Mouse (Mus musculus) left cerebral cortex, adult 2 months (tissue): ENCODE results near the gene Abca7. TPM values are rescaled to one million over a fixed set of nuclear protein-coding genes. Genes with fewer than 3 reads are reported as not detected.
A peak's percentile ranks its signal among the peaks of the same experiment; 100 is the strongest.

Experiments used
- DNase-seq, 2 experiments: peaks; one replicate each; pipeline ENCODE4 v3.0.0; 2021 to 2022; ENCODE audit warnings: low spot score in 2 of 2, mixed read lengths in 1 of 2; ENCODE audit errors: extremely low spot score in 1 of 2
- H3K27ac ChIP-seq: fragments of 200-600 bp; 2 replicates; pipeline ENCODE4 v1.8.1; 2022
- H3K4me3 ChIP-seq: fragments of 200-600 bp; 2 replicates; pipeline ENCODE4 v1.8.1; 2022
- CTCF ChIP-seq: fragments of 200-600 bp; IDR thresholded peaks from 2 replicates; pipeline ENCODE4 v1.8.1; 2022; ENCODE audit warnings: antibody characterized with exemption, mild to moderate bottlenecking, moderate library complexity
- intact Hi-C: fragments of 180-260 bp; cut with DNase I; formaldehyde crosslinking; loops from one replicate; pipeline ENCODE4 v1.15.1; 2025
- total RNA-seq, 2 experiments: library from RNA; stranded (reverse); gene quantifications; 2 replicates each; pipeline ENCODE4 v1.2.3; 2021

The Abca7 gene
- total RNA-seq, 2 experiments from 2014 or later: 13.5 to 13.8 TPM

DNA sequence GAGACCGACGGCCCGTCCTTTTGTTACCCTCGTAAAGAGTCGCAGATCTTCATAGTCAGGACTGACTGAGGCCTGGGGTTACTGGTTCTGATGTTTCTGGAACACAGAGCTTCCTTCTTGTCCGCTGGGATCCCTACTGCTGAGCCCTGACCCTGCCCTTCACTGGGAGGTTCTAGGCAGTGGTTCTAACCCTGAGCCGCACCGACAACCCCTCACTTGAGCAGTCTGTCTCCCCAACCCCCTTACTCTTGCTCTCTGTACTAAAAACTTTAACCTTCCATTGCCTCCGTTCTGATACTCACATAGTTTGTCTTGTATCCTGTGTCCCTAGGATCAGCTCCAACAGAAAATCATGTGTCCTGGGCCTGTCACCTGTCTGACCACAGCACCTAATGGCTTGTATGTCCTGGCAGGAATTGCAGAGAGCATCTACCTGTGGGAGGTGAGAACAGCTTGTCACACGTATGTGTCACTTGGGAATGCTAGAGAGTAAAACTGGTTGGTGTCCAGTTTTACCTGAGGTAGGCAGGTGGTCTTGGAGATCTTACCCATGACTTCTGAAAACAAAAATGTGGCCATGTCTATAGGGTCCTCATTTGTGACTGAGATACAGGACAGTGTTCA is 35.5 kb upstream of the Abca7 start:
- intact Hi-C loops: loop anchor here (1.0 kb wide), 1 partner anchor 24 kb away; the partner anchor contains the start of gene Tmem259
- Histone ChIP-seq H3K27ac (peak overlapping the region; percentile 76; the same call in 1 of the 2 replicates), H3K4me3 (peak overlapping the region; percentile 68)
- DNase-seq: no peak
- no peak for TF ChIP-seq CTCF

DNA sequence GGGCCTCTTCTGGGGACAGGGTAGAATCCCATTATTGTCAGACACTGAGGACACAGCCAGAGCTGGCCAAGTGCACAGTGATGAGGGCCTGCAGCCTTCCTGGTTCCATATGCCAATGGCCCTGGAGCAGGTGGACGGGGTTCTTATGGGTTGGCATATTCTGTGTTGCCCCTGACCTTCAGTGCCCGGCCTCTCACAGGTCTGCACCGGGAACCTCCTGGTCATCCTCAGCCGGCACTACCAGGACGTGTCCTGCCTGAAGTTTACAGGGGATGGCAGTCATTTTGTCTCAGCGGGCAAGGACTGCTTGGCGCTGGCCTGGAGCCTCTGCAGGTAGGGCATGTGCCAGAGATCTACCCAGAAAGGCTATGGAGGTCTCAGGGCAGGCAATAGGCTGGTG is 31.6 kb upstream of the Abca7 start:
- Histone ChIP-seq H3K27ac (no peak overlapping the region), H3K4me3 (no peak overlapping the region)
- no peak for TF ChIP-seq CTCF
- no peak for DNase-seq
- intact Hi-C loops: no loop called here

GRCm38 (mm10) chr10:79965325-79965724 is 31.0 kb upstream of the Abca7 start:
- DNase-seq: no peak
- Histone ChIP-seq H3K4me3 (no peak overlapping the region), H3K27ac (no peak overlapping the region)
- no peak for TF ChIP-seq CTCF
- intact Hi-C loops: no loop called here

DNA sequence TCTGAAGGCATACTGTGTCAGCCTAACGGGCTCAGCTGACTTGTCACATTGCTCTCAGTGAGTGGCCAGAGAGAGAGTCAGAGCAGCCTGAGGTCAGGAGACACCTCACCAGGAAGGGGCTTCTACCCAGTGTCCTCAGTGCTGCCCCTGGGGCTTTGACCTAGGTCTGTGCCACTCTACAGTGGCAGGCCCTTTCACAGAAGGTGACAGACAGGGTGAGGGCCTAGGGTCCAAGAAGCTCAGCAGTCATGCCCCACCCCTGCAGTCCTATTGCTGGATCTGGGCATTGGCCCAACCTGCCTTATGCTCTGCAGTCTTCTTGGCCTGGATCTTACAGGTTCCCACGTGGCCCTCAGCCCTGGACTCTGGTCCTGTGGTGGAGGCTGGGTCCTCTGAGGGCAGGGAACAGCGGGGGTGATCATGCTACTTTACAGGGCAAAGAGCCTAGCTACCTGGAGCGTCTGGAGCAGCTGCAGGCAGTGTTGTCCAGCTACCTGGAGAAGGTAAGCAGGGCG is 29.4 kb upstream of the Abca7 start:
- DNase-seq: no peak
- no peak overlapping the region for H3K4me3 ChIP-seq
- TF ChIP-seq CTCF: no peak
- no peak overlapping the region for H3K27ac ChIP-seq
- intact Hi-C loops: no loop called here

- DNase-seq: no peak
- H3K27ac ChIP-seq: no peak overlapping the region
- H3K4me3 ChIP-seq: no peak overlapping the region
- intact Hi-C loops: no loop called here
- no peak for TF ChIP-seq CTCF
Measured at GRCm38 (mm10) chr10:79968181-79968580, 28.1 kb upstream of the Abca7 start.

- Histone ChIP-seq H3K4me3 (no peak overlapping the region), H3K27ac (no peak overlapping the region)
- TF ChIP-seq CTCF: peak; percentile 11; the same call in 1 of the 2 replicates
- intact Hi-C loops: no loop called here
- no peak for DNase-seq
Measured at GRCm38 (mm10) chr10:79969124-79969568, 27.1 kb upstream of the Abca7 start.

DNA sequence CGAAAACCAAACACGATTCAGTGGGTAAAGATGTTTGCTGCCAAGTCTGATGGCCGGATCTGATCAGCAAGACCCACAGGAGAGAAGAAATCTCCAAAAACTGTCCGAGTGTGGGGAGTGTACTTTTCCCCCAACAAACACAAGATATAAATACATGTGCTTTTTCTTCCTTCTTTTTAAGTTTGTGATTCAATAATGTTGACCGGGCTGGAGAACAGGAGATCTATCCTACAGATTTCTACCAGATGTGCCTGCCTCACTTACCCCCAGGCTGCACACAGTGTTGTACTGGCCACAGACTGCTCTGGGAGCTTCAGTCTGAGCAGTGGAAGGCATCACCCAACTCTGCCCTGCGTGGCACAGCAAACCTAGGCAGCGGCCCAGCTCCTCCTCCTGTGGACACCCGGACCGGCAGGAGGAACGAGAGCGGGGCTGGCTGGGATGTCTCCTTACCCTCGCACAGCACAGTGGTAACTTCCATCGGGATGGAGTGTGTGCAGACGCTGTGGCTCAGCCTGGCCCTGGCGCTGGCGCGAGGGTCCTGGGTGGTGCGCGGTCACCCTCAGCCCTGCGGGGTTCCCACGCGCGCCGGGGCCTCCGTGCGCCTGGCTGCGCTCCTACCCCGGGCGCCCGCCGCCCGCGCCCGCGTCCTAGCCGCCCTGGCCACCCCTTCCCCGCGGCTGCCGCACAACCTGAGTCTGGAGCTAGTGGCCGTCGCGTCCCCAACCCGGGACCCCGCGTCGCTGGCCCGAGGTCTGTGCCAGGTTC is 25.7 kb upstream of the Abca7 start, which contains the start of gene Grin3b:
Grin3b (plus strand) TSS at position 301 of the 768 bp plus-strand sequence.
- TF ChIP-seq CTCF: no peak
- peak within 1 kb of the TSS; percentile 29 for H3K4me3 ChIP-seq

GRCm38 (mm10) chr10:79971183-79971497 is 25.2 kb upstream of the Abca7 start:
- intact Hi-C loops: no loop called here
- no peak for TF ChIP-seq CTCF
- no peak overlapping the region for H3K27ac ChIP-seq
- H3K4me3 ChIP-seq: peak overlapping the region; percentile 29
- no peak for DNase-seq

More for the DNA sequence above, 25.7 kb upstream of the Abca7 start, which contains the start of gene Grin3b:
- intact Hi-C loops: no loop called here
- H3K27ac ChIP-seq: no peak within 1 kb of the TSS
- no peak for DNase-seq

DNA sequence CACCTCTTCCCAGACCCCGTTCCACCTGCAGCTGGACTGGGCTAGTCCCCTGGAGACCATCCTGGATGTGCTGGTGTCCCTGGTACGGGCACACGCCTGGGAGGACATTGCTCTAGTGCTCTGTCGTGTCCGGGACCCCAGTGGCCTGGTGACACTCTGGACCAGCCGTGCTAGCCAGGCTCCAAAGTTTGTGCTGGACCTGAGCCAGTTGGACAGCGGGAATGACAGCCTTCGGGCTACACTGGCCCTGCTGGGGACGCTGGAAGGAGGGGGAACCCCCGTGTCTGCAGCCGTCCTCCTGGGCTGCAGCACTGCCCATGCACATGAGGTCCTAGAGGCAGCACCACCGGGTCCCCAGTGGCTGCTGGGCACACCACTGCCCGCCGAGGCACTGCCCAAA is 23.5 kb upstream of the Abca7 start:
- no peak overlapping the region for H3K27ac ChIP-seq
- intact Hi-C loops: no loop called here
- no peak for DNase-seq
- TF ChIP-seq CTCF: no peak
- no peak overlapping the region for H3K4me3 ChIP-seq

DNA sequence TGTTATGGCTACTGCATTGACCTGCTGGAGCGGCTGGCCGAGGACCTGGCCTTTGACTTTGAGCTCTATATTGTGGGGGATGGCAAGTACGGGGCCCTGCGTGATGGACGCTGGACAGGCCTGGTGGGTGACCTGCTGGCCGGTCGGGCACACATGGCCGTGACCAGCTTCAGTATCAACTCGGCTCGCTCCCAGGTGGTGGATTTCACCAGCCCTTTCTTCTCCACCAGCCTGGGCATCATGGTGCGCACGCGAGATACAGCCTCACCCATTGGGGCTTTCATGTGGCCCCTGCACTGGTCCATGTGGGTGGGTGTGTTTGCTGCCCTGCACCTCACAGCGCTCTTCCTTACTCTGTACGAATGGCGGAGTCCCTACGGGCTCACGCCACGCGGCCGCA is 22.2 kb upstream of the Abca7 start:
- no peak overlapping the region for H3K4me3 ChIP-seq
- no peak for DNase-seq
- no peak for TF ChIP-seq CTCF
- H3K27ac ChIP-seq: no peak overlapping the region
- intact Hi-C loops: no loop called here

DNA sequence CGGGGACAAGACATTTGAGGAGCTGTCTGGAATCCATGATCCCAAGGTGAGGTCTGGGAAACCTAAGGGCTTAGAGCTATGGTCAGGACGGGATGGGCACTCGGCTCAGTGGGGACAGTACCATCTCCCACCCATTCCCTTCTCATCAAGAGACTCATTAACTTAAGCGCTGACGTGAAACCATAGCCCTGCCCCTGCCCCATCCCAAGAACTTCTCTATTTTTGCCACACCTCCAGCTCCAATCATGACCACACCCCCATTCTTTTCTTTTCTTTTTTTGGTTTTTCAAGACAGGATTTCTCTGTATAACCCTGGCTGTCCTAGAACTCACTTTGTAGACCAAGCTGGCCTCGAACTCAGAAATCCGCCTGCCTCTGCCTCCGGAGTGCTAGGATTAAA is 21.6 kb upstream of the Abca7 start:
- DNase-seq: no peak
- H3K4me3 ChIP-seq: no peak overlapping the region
- no peak overlapping the region for H3K27ac ChIP-seq
- intact Hi-C loops: no loop called here
- TF ChIP-seq CTCF: no peak

DNA sequence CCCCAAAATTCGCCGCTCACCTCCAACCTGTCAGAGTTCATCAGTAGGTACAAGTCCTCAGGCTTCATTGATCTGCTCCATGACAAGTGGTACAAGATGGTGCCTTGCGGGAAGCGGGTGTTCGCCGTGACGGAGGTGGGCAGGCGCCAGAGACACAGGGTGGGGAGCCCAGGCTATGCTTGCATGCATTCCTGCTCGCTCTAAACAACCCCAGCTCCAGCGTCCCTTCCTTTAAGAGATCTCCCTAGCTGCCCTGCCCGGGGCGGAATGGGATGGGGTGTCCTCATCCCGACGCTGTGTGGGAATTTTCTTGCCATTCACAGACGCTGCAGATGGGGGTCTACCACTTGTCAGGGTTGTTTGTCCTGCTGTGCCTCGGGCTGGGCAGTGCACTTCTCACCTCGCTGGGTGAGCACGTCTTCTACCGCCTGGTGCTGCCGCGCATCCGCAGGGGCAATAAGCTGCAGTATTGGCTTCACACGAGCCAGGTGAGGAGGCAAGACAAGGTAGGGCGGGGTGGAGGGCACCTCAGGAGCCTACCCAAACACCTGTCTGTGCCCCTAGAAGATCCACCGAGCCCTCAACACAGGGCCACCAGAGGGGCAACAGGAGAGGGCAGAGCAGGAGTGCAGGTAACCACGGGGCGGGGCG is 20.1 kb upstream of the Abca7 start:
- no peak for TF ChIP-seq CTCF
- DNase-seq: no peak
- no peak overlapping the region for H3K4me3 ChIP-seq

More for the DNA sequence above, 20.1 kb upstream of the Abca7 start:
- H3K27ac ChIP-seq: no peak overlapping the region
- intact Hi-C loops: no loop called here
